Mouse (Mus musculus): ENCODE measurements around the gene Filip1l. TPM values are rescaled to one million over a fixed set of nuclear protein-coding genes. Genes with fewer than 3 reads are reported as not detected.
A peak's percentile ranks its signal among the peaks of the same experiment; 100 is the strongest.

Gene Filip1l
- polyA plus RNA-seq, 1 experiment from 2014 or later = 34.0 TPM

DNA sequence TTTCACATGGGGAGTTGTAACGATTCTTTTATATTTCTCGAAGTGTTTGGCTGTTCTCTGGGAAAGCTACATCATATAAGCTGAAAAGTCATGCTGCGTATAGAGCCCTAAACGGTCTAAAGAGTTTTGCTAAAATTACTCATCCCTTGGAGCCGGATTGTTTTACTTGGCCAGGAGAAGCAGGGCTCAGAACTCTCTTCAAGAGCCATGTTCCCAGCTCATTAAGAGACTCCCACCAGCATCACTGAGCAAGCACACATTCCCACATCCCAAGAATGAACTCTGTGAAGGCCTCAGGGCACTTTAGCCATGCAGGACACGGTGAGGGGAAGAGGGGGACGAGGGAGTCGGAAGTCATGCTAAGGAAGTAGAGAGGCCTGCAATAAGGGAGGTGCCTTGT, 23.9 kb upstream of the Filip1l start:
- Histone ChIP-seq H3K4me2 (replicated peaks) (no peak overlapping the region), H3K4me1 (replicated peaks) (no peaks in the 10 kb centered on the region), H3K4me3 (replicated peaks) (no peak overlapping the region), H3K27me3 (replicated peaks) (no peaks in the 10 kb centered on the region), H3K9me3 (no peaks in the 10 kb centered on the region), H3K36me3 (no peaks in the 10 kb centered on the region), H3K9ac (no peak overlapping the region), H3K27ac (no peak overlapping the region)
- no peak for ATAC-seq
- WGBS = 72% methylated on average over 8 of the region's 8 CpGs

DNA sequence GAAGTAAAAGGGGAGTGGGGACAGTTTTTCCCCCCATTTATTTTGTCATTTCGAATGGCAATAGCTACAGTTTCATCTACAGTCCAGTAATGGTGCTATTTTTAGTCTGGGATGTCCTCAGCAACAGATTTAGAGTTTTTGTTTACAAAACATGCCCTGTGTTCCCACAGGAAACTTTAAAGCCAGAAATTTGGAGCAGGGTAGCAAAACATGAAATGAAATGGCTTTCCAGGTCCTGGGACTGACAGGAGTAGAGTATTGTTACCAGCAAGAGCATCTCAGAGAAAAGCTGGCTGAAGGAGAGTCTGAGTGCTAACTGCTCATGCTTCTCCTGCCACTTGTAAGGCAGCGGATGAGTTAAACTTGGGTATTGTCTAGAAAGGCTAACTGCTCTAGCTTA, 22.8 kb upstream of the Filip1l start:
- no peak overlapping the region for H3K4me3 ChIP-seq (replicated peaks)
- no peaks in the 10 kb centered on the region for H3K36me3 ChIP-seq
- no peak overlapping the region for H3K9ac ChIP-seq
- no peaks in the 10 kb centered on the region for H3K9me3 ChIP-seq
- no peak for ATAC-seq
- no peak overlapping the region for H3K4me2 ChIP-seq (replicated peaks)
- H3K27ac ChIP-seq = no peak overlapping the region
- H3K4me1 ChIP-seq (replicated peaks) = no peaks in the 10 kb centered on the region
- H3K27me3 ChIP-seq (replicated peaks) = no peaks in the 10 kb centered on the region
- WGBS = 78% methylated on average over 2 of the region's 2 CpGs

DNA sequence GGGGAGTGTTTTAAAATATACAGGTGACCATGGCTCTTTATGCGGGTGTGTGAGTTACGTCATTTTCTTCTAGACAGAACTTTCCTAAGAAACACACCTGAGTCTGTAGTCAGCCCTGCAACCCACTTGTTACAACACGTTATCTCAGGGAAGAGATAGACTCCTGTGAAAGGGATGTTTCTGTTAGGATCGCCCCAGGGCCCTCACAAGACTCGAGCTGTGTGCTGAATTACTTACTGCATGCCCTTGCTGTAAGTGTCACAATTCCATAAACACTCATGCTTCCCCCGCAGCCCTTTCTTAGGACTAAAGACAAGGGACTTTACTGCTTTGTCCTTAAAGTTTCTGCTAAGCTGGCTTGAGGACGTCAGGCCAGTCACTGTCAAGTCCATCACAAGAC, 20.6 kb upstream of the Filip1l start:
- 59% methylated on average over 7 of the region's 7 CpGs for WGBS

DNA sequence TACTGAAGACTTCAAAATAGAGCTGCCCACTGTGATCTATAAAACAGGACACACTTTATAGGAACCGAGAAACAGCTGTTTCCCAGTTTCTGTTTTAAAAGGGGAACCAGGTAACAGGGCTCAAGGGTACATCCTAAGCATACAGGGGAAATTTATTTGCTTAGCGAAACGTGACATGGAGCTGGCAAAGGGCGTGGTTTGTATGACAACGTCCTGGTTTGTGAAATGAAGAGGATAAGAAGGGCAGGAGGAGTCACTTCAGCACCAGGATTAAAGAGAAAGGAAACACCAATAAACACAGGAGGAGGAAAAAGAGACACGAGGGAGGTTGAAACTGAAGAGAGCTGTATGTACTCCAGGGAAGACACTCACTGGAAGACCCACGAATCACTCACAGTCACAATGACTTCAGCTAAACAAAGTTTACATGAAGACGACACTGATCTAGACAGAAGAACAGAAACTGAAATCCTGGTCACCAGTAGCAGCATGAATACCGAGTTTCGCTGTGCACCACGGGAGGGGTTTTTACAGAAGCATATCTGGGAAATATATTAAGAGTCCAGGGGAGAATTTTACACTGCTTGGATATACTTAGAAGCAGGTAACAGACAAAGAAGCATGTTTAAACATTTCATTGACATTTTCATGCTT, 16.0 kb upstream of the Filip1l start:
- Histone ChIP-seq H3K4me3 (replicated peaks) (no peak overlapping the region), H3K27ac (no peak overlapping the region), H3K4me2 (replicated peaks) (0 out of 2 replicates have a peak overlapping the region, but pooled peaks have one; percentile 3), H3K4me1 (replicated peaks) (no peaks in the 10 kb centered on the region; the same call in 1 of the 2 replicates), H3K9me3 (no peaks in the 10 kb centered on the region), H3K27me3 (replicated peaks) (no peaks in the 10 kb centered on the region), H3K36me3 (no peaks in the 10 kb centered on the region), H3K9ac (no peak overlapping the region)
- WGBS = 49% methylated on average over 11 of the region's 11 CpGs
- no peak; the same call in 1 of the 2 replicates for ATAC-seq

More for the DNA sequence above, 20.6 kb upstream of the Filip1l start:
- Histone ChIP-seq H3K4me3 (replicated peaks) (no peak overlapping the region), H3K4me1 (replicated peaks) (no peaks in the 10 kb centered on the region; the same call in 1 of the 2 replicates), H3K36me3 (no peaks in the 10 kb centered on the region), H3K27ac (no peak overlapping the region), H3K9me3 (no peaks in the 10 kb centered on the region), H3K9ac (no peak overlapping the region), H3K4me2 (replicated peaks) (no peak overlapping the region), H3K27me3 (replicated peaks) (no peaks in the 10 kb centered on the region)
- ATAC-seq = no peak

DNA sequence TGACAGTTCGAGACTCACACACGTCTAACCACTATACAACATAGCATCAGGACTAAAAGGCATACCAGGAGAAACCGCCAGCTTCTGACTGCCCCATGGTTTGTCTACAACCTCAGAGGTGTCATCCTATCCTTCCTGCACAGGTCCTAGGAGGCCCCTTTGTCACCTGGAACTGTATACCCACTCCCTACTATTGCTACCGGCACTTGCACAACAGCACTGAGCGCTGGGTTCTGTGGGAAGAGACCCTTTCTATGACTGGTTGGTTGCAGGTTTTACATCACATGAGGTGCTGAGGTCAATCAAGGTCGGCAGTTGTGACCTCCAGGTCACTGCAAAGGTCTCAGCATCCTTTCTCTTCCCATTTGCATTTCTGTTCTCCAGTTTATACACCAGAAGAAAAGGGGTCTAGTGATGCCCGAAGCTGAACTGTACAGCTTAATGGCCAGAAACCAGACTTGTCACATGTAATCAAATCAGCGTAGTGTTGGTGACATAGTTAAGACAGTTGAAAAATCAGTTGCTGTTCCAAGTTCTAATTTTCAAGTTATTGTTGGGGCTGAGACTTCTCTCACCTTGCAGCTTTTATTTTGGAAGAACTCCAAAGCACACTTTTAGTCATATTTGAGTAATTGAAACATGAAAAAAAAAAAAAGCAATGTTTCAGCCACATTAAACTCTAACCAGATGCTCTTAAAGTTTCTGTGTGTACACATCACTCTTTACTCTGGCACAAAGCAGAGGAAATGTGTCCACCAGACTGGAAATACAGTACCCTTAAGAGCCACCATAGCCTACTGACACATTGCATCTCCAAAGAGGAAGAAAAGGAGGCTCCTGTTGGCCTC, 12.9 kb upstream of the Filip1l start:
- H3K4me3 ChIP-seq (replicated peaks) = no peak overlapping the region
- H3K9me3 ChIP-seq = no peaks in the 10 kb centered on the region
- no peaks in the 10 kb centered on the region; the same call in 1 of the 2 replicates for H3K4me1 ChIP-seq (replicated peaks)
- no peak overlapping the region for H3K4me2 ChIP-seq (replicated peaks)
- WGBS = 89% methylated on average over 8 of the region's 8 CpGs
- H3K9ac ChIP-seq = no peak overlapping the region
- no peaks in the 10 kb centered on the region for H3K27me3 ChIP-seq (replicated peaks)
- ATAC-seq = no peak
- no peaks in the 10 kb centered on the region for H3K36me3 ChIP-seq
- no peak overlapping the region for H3K27ac ChIP-seq

DNA sequence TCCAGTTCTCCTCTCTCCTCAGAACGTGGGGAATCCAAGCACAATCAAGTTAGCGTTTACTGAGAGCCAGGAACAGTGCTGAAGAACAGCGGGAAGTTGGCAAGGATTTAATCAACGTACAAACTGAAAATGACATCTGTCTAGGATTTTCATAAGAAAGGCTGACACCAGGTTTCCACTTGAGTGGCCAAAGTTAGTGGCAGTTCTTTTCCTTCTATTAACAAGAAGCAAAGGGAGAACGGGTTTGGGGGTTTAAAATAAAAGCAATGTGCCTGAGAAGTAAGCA, 12.3 kb upstream of the Filip1l start:
- H3K9me3 ChIP-seq = no peaks in the 10 kb centered on the region
- no peak overlapping the region for H3K9ac ChIP-seq
- H3K4me3 ChIP-seq (replicated peaks) = no peak overlapping the region
- H3K4me1 ChIP-seq (replicated peaks) = no peaks in the 10 kb centered on the region; the same call in 1 of the 2 replicates
- no peaks in the 10 kb centered on the region for H3K36me3 ChIP-seq
- no peak for ATAC-seq
- H3K27me3 ChIP-seq (replicated peaks) = no peaks in the 10 kb centered on the region
- WGBS = 63% methylated on average over 5 of the region's 5 CpGs
- no peak overlapping the region for H3K27ac ChIP-seq
- H3K4me2 ChIP-seq (replicated peaks) = no peak overlapping the region

DNA sequence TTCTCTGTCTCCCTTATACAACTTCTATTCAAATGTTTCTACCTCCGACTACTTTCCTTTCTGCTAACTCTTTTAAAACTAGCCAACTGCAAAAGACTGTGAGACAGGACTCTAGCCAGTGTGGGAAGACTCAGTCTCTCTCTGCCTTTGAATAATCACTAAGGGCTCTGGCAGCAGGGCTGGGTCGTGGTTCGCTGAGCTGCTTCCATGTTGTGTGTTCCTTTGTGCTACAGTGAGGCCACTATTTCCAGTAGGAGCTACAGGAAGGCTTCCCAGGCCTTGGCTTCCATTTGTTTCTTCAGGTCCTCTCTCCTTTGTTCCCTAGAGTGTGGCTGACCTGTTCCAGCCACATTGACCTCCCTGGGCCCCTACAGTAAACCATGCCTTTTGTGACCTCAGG, 6.6 kb upstream of the Filip1l start:
- Histone ChIP-seq H3K27me3 (replicated peaks) (no peaks in the 10 kb centered on the region), H3K9ac (no peak overlapping the region), H3K27ac (no peak overlapping the region), H3K4me1 (replicated peaks) (no peaks in the 10 kb centered on the region), H3K4me3 (replicated peaks) (no peak overlapping the region), H3K4me2 (replicated peaks) (no peak overlapping the region), H3K36me3 (no peaks in the 10 kb centered on the region), H3K9me3 (no peaks in the 10 kb centered on the region)
- ATAC-seq = no peak
- WGBS = 90% methylated on average over 3 of the region's 3 CpGs

DNA sequence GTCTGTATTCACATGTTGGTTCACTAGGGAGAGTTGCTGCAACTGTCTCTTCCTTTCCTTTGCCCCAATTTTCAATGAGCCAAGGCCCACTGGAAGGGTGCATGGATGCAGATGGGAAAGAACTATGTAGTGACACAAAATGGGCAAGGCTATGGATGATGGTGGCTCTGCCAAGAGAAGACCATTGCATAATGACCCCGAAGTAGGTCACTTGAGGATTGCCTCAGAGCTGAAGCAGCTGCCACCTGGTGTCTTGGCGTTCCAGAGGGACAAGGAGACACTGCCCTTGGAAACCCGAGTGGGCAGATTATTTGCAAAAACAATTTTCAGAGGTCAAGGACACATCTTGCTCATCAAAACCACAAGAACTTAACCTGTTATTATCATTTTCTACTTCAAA, 3.9 kb upstream of the Filip1l start:
- no peaks in the 10 kb centered on the region for H3K4me1 ChIP-seq (replicated peaks)
- H3K4me2 ChIP-seq (replicated peaks) = no peak overlapping the region
- H3K9ac ChIP-seq = no peak overlapping the region
- H3K27me3 ChIP-seq (replicated peaks) = no peaks in the 10 kb centered on the region
- H3K9me3 ChIP-seq = no peaks in the 10 kb centered on the region
- no peak overlapping the region for H3K27ac ChIP-seq
- no peak overlapping the region for H3K4me3 ChIP-seq (replicated peaks)
- 87% methylated on average over 3 of the region's 3 CpGs for WGBS
- ATAC-seq = no peak
- H3K36me3 ChIP-seq = no peaks in the 10 kb centered on the region

DNA sequence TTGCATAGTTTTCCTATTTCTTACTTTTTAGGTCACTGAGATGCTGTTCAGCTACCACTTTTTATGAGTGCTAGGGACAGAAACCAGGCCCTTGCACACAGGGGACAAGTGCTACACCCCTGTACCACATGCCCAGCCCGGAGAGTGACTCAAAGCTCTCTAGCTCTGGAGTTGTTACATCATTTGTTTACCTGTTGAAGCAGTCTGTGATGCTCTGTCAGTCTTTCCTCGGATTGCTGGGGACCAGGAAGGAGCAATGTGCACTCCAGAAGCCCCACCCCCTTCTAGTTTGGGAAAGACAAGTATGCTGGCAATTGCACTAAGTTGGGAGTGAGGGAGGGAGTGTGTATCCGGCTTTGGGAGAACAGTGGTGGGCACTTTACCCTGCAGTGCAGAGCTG, 3.2 kb upstream of the Filip1l start:
- H3K4me2 ChIP-seq (replicated peaks) = no peak overlapping the region
- H3K27ac ChIP-seq = no peak overlapping the region
- no peaks in the 10 kb centered on the region for H3K9me3 ChIP-seq
- ATAC-seq = no peak
- 22% methylated on average over 3 of the region's 3 CpGs for WGBS
- H3K36me3 ChIP-seq = no peaks in the 10 kb centered on the region
- H3K4me1 ChIP-seq (replicated peaks) = no peaks in the 10 kb centered on the region
- no peak overlapping the region for H3K4me3 ChIP-seq (replicated peaks)
- no peak overlapping the region for H3K9ac ChIP-seq
- no peaks in the 10 kb centered on the region for H3K27me3 ChIP-seq (replicated peaks)

DNA sequence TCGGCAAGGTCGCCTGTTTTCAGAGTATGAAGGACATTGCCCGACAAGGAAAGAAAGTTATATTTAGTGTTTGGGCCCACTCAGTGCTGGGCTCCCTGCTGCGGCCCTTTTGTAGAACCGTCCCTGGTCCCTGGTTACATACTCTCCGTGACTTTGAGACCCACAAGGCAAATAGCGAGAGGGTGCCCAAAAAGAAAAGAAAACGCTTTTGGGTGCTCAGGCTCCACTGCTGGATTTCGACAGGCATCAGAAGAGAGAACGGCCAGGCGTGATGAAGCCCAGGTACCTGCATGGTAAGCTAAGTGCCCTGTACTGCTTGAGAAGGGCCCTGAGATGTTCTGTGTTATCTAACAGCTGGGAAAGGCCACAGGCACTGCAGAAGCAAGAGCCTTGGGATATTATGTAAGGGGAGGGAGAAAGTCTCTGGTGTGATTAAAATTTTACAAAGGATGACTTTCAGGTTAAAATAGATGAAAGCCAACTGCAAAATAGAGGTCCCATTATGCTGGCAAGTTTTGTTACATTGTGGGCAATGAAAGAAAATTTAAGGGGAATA, 351 bp downstream of the Filip1l start:
- Histone ChIP-seq H3K9me3 (no peaks in the 10 kb centered on the region), H3K36me3 (no peaks in the 10 kb centered on the region), H3K27ac (no peak overlapping the region), H3K4me2 (replicated peaks) (no peak overlapping the region), H3K9ac (no peak overlapping the region), H3K4me3 (replicated peaks) (no peak overlapping the region), H3K27me3 (replicated peaks) (no peaks in the 10 kb centered on the region), H3K4me1 (replicated peaks) (no peaks in the 10 kb centered on the region)
- 84% methylated on average over 11 of the region's 11 CpGs for WGBS
- no peak for ATAC-seq

DNA sequence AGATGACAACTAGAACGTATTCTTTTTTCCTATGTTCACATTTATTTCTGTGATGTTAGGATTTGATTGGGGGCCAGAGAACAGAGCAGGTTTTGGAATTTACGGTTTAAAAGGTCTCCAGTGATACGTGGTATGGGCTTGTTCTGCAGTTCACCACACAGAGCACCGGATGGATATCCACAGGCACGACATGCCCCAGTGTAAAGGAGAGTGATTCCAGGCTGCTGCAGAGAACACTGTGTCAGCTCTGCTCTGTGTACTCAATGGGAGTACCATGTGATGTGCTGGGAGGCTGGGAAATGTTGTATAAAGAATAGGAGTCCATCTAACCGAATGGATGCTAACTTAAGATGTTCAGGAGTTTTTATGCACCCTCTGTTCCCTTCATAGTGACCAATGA, 1.0 kb downstream of the Filip1l start:
- Histone ChIP-seq H3K4me3 (replicated peaks) (no peak overlapping the region), H3K27me3 (replicated peaks) (no peaks in the 10 kb centered on the region), H3K9ac (no peak overlapping the region), H3K9me3 (no peaks in the 10 kb centered on the region), H3K4me2 (replicated peaks) (no peak overlapping the region), H3K36me3 (no peaks in the 10 kb centered on the region), H3K27ac (no peak overlapping the region), H3K4me1 (replicated peaks) (no peaks in the 10 kb centered on the region)
- ATAC-seq = no peak
- 53% methylated on average over 6 of the region's 6 CpGs for WGBS

DNA sequence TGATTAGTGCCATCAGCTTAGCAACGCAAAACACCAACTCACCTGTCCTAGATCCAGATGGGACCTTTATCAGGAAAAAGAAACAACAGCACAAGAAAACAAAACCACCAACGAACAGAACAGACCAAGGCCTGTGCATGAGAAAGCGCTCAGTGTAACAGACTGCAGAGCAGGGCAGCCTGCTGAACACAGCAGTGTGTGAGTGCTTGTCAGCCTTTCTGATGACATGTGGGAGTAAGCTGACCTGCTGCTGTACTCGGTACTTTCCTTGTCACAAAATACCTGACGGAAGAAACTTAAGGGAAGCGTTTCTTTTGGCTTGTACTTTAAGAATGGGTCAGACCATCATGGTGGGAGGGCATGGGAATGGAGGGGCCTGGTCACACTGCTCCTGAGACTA, 3.6 kb downstream of the Filip1l start:
- H3K27me3 ChIP-seq (replicated peaks) = no peaks in the 10 kb centered on the region
- no peak overlapping the region for H3K4me3 ChIP-seq (replicated peaks)
- no peaks in the 10 kb centered on the region for H3K9me3 ChIP-seq
- 80% methylated on average over 6 of the region's 6 CpGs for WGBS
- H3K36me3 ChIP-seq = no peaks in the 10 kb centered on the region
- no peak overlapping the region for H3K27ac ChIP-seq
- no peaks in the 10 kb centered on the region for H3K4me1 ChIP-seq (replicated peaks)
- no peak overlapping the region for H3K9ac ChIP-seq
- ATAC-seq = no peak
- no peak overlapping the region for H3K4me2 ChIP-seq (replicated peaks)

DNA sequence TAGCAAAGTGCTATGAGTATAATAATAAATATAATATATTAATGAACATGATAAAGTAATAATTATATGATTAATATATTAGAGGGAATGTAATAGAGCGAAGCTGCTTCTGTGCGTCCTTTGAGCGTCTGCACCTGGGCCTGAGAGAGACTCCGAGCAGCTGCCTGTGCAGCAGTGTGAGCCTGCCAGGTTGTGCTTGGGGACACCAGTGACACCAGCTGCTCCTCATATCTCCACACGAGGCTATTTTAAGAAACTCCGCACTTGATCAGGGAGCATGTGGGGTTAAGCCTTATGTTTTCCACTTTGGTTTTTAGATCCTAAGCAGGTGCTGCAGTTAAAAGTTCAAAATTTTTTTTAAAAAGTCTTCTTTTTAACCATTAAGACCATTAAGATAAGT, 4.1 kb downstream of the Filip1l start:
- Histone ChIP-seq H3K9ac (no peak overlapping the region), H3K4me3 (replicated peaks) (no peak overlapping the region), H3K4me1 (replicated peaks) (no peaks in the 10 kb centered on the region), H3K27me3 (replicated peaks) (no peaks in the 10 kb centered on the region), H3K27ac (no peak overlapping the region), H3K36me3 (no peaks in the 10 kb centered on the region), H3K9me3 (no peaks in the 10 kb centered on the region), H3K4me2 (replicated peaks) (no peak overlapping the region)
- ATAC-seq = no peak
- 87% methylated on average over 6 of the region's 6 CpGs for WGBS
